Mouse (Mus musculus): ENCODE measurements around the gene Wdr24. TPM values are rescaled to one million over a fixed set of nuclear protein-coding genes. Genes with fewer than 3 reads are reported as not detected.

Gene Wdr24
- polyA plus RNA-seq, 1 experiment from 2014 or later, result 30.7 TPM

DNA sequence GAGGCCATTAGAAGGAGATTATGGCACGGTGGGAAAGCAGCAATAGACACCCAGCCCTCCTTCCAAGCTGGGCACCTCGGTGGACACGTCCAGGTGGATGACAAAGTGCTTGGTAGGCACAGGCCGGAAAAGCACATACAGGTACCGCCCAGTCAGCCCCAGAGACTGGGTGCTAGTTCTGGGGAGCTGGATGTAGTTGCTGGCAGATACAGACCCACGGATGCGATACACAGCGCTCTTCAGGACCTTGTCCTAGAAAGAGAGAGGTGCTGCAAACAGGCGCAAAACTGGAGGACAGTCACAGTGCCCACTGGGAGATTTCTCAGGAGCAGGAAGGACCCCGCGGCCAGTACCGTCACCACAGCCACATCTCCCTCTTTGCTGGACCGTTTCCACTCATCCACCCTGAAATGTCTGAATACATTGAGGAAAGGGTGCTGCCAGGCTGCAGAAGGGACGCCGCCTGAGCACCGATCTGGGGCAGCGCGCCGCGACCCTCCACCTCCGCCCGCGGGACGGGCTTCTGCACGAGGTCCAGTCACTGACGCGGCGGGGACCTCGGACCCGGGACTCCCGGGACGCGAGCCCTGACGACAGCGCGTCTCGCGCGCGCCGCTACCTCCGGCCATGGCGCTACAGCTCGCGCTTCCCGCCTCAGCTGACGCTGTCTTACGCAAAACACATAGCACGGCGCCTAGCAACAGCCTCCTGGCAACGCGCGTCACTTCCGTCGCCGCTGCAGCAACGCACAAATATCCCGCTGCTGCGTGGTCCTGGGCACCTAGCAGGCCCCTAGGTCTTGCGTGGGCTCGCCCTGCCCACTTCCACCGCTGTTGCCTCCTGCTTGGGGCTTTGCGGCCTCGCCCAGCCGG is 37.6 kb downstream of the Wdr24 start, which contains the start of gene Wdr90:
TSS of gene Wdr90 (minus strand) at position 670 of the 872 bp plus-strand sequence.
- peak; percentile 93 for DNase-seq (ENCODE audit: low spot score)
- H3K9me3 ChIP-seq, result no peaks in the 10 kb centered on the region
- peak within 1 kb of the TSS; percentile 82 for H3K4me3 ChIP-seq
- H3K27ac ChIP-seq, result peak within 1 kb of the TSS; percentile 96
- 3% methylated on average over 65 of the region's 65 CpGs for WGBS
- peaks cover 34% of the 10 kb centered on the region for H3K4me1 ChIP-seq (replicated peaks)
- no peaks in the 10 kb centered on the region for H3K27me3 ChIP-seq (ENCODE audit: insufficient read depth, poor library complexity, severe bottlenecking)
- peaks cover 20% of the 10 kb centered on the region for H3K36me3 ChIP-seq

DNA sequence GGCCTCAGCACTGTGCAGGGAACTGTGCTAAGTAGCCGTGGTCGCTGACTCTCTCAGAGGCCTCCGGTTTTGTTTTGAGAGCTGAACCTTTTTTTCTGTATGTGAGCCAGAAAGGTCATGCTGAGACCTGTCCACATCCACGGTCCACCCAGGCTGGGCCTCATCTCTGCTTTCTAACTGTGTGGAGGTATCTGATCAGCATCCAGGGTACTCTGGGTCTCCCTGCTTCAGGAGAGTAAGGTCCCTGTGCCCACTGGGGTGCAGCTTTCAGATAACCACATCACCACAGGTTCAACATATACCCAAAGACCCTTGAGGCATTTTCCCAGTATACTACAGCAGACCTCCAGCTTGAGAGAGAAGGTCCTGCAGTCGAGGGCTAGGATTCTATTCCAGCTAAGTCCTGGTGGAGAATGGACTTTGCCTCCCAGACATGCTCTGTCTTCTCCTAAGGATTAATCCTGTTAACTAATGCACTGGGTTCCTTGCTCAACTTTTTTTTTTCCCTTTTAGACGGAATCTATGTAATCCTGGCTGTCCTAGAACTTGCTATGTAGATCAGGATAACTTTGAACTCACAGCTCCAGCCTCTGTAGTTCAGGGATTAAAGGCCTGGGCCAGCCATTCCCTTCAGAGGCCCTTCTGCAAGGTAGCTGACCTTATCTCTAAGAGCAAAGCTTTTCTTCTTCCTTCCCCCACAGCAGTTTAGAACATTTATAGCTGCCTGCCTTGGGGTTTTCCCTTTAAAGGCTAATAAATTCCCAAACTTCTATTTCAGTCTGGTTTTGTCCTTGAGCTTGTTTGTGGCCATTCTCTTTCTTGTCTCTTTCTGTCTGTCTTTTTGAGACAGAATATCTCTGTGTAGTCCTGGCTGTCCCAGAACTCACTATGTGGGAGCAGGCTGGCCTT is 38.5 kb downstream of the Wdr24 start:
- H3K27me3 ChIP-seq (ENCODE audit: insufficient read depth, poor library complexity, severe bottlenecking), result no peaks in the 10 kb centered on the region
- DNase-seq (ENCODE audit: low spot score), result no peak
- peak overlapping the region; percentile 96 for H3K27ac ChIP-seq
- H3K9me3 ChIP-seq, result no peaks in the 10 kb centered on the region
- H3K4me3 ChIP-seq, result peak overlapping the region; percentile 82
- 16% methylated on average over 6 of the region's 6 CpGs for WGBS
- H3K4me1 ChIP-seq (replicated peaks), result peaks cover 38% of the 10 kb centered on the region
- peaks cover 16% of the 10 kb centered on the region for H3K36me3 ChIP-seq

DNA sequence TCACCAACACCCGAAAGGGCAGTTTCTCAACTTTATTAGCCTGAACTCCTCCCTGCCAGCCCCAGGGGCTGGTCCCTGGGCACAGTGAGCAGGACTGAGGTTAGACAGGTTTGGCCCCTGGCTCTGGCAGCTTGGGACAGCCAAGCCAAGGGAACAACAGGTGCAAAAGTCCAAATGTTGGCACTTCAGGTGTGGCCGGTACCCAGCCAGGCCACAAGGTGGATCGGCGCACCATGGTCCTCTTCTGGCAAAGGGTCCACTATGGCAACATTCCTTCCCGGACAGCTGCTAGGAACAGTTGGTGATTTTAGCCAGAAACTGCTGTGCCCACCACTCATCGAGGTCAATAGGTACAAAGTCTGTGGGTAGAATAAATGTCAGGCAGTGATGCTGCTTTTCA is 40.3 kb downstream of the Wdr24 start:
- Histone ChIP-seq H3K27ac (no peak overlapping the region), H3K9me3 (no peaks in the 10 kb centered on the region), H3K4me3 (no peak overlapping the region), H3K36me3 (peaks cover 7% of the 10 kb centered on the region; the same call in 1 of the 2 replicates), H3K27me3 (ENCODE audit: insufficient read depth, poor library complexity, severe bottlenecking) (0 out of 2 replicates have a peak, but pooled peaks cover 2% of the 10 kb centered on the region), H3K4me1 (replicated peaks) (peaks cover 55% of the 10 kb centered on the region)
- 92% methylated on average over 6 of the region's 6 CpGs for WGBS
- DNase-seq (ENCODE audit: low spot score), result no peak

DNA sequence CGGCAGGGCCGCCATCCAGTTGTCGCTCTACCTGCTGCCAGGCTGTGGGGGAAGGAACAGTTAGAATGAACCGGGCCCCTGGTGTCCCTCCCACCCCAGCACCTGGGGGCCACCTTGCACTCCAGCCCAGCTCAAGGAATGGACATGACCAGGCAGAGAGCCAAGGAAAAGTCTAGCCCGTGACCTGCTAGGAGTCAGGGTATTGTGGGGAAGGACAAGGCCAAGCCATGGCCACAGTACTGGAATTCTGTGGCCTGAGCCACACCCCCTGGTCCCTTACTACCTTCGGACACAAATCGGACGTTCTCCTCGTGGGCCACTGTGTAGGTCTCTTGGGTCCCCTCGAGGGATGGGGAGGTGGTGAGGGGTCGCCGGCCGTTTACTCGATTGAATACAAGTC is 40.9 kb downstream of the Wdr24 start:
- Histone ChIP-seq H3K27me3 (ENCODE audit: insufficient read depth, poor library complexity, severe bottlenecking) (0 out of 2 replicates have a peak, but pooled peaks cover 2% of the 10 kb centered on the region), H3K36me3 (peaks cover under 1% of the 10 kb centered on the region; the same call in 1 of the 2 replicates), H3K4me3 (no peak overlapping the region; the same call in 1 of the 2 replicates), H3K4me1 (replicated peaks) (peaks cover 58% of the 10 kb centered on the region), H3K27ac (no peak overlapping the region), H3K9me3 (no peaks in the 10 kb centered on the region)
- no peak for DNase-seq (ENCODE audit: low spot score)
- 90% methylated on average over 14 of the region's 14 CpGs for WGBS

DNA sequence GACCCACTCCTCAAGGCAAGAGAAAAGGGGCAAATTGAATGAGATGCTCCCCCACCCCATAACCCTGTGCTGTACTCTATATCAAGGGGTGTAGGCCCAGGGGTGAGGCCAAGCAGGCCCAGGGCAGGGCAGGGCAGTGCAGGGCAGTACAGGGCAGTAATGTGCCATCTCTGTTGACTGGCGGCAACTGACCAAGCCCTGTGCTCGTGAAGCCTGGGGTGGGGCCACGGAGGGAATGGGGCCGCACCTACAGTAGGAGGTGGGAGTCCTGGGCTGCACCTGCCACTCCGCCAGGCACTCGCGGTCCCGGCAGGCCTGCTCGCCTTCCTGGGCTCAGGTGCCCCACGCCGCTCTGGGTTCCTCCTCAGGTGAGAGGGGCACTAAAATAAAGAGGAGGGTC is 41.9 kb downstream of the Wdr24 start:
- no peak for DNase-seq (ENCODE audit: low spot score)
- H3K4me1 ChIP-seq (replicated peaks), result peaks cover 49% of the 10 kb centered on the region
- 0 out of 2 replicates have a peak, but pooled peaks cover 2% of the 10 kb centered on the region for H3K27me3 ChIP-seq (ENCODE audit: insufficient read depth, poor library complexity, severe bottlenecking)
- no peak overlapping the region for H3K4me3 ChIP-seq
- no peaks in the 10 kb centered on the region for H3K36me3 ChIP-seq
- H3K27ac ChIP-seq, result no peak overlapping the region
- 89% methylated on average over 11 of the region's 11 CpGs for WGBS
- no peaks in the 10 kb centered on the region for H3K9me3 ChIP-seq

DNA sequence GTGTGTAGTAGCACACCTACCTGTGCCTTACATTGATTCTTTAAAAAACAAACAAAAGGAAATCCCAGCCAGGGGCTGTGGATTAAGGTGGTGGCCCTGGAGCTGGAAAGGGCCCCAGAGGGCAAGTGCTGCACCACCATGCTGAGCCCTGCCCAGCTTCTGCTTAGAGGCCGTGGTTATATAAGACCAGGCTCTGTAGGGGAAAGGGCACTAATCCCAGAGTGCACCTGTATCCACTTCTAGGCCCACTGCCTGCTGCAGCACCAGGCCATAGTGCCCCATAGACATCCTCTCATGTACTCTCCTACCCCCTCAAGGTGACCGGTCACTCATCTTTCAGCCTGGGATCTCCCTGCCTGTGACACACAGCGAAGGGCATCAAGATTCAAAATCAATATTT is 42.7 kb downstream of the Wdr24 start:
- no peak overlapping the region for H3K27ac ChIP-seq
- DNase-seq (ENCODE audit: low spot score), result no peak
- H3K9me3 ChIP-seq, result no peaks in the 10 kb centered on the region
- 0 out of 2 replicates have a peak, but pooled peaks cover 2% of the 10 kb centered on the region for H3K27me3 ChIP-seq (ENCODE audit: insufficient read depth, poor library complexity, severe bottlenecking)
- no peak overlapping the region; the same call in 1 of the 2 replicates for H3K4me3 ChIP-seq
- WGBS, result 93% methylated on average over 3 of the region's 3 CpGs
- H3K4me1 ChIP-seq (replicated peaks), result peaks cover 41% of the 10 kb centered on the region
- no peaks in the 10 kb centered on the region for H3K36me3 ChIP-seq

DNA sequence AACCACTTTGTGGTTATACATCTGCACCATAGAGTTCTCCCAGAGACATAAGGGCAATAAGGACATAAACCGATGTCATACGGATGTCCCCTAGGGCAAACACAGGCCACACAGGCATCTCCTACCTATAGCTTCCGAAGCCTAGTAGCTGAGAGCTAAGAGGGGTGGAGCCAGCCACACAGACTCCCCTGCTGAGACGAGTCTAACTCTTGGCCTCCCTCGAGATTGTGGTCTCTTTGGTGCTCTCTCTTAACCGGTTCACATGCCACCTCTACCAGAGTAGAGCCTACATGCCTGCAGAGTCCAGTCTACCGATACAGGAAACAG is 44.0 kb downstream of the Wdr24 start:
- Histone ChIP-seq H3K27ac (peak overlapping the region; percentile 85; the same call in 1 of the 2 replicates), H3K4me1 (replicated peaks) (peaks cover 29% of the 10 kb centered on the region), H3K27me3 (ENCODE audit: insufficient read depth, poor library complexity, severe bottlenecking) (0 out of 2 replicates have a peak, but pooled peaks cover 2% of the 10 kb centered on the region), H3K4me3 (peak overlapping the region; percentile 90), H3K9me3 (no peaks in the 10 kb centered on the region), H3K36me3 (no peaks in the 10 kb centered on the region)
- WGBS, result 17% methylated on average over 7 of the region's 7 CpGs
- DNase-seq (ENCODE audit: low spot score), result no peak

DNA sequence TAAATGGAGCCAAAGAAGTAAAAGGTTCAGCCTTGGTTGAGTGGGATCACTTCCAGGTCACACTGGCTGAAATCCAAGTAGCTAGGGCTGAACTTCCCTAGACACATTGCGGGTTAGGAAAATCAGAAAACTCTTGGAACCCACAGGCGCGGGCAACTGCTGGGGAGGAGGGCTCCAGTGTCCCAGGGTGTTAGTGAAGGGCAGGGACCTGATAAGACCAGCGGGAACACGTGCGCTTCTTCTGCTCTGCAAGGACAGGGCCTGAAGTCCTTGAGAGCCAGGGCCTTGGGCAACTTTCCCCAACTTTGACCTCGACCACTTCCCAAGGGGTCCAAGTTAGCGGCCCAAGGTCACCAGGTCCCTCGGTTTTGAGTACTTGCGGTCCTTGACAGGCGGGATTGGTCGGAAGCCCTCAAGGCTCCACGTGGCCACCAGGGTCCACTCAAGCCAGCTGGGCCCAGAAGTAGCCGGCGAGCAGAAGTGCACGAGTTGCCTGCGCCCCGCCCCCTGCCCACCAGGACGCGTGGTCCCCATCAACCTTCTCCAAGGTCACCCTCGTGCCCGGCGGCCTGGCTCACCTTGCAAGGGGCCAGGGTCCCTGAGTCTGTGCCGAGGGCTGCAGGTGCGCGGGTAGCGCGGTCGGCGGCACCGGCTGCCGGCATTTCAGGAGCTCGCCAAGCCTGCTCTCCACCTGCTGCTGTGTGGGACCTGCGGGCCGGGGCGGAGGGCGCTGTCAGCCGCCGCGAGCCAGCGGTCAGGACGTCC is 44.6 kb downstream of the Wdr24 start:
- no peaks in the 10 kb centered on the region for H3K9me3 ChIP-seq
- H3K4me3 ChIP-seq, result peak overlapping the region; percentile 90
- no peaks in the 10 kb centered on the region for H3K36me3 ChIP-seq
- WGBS, result 1% methylated on average over 42 of the region's 42 CpGs
- peaks cover 32% of the 10 kb centered on the region for H3K4me1 ChIP-seq (replicated peaks)
- H3K27ac ChIP-seq, result peak overlapping the region; percentile 85
- peak; percentile 66 for DNase-seq (ENCODE audit: low spot score)
- H3K27me3 ChIP-seq (ENCODE audit: insufficient read depth, poor library complexity, severe bottlenecking), result 0 out of 2 replicates have a peak, but pooled peaks cover 2% of the 10 kb centered on the region

DNA sequence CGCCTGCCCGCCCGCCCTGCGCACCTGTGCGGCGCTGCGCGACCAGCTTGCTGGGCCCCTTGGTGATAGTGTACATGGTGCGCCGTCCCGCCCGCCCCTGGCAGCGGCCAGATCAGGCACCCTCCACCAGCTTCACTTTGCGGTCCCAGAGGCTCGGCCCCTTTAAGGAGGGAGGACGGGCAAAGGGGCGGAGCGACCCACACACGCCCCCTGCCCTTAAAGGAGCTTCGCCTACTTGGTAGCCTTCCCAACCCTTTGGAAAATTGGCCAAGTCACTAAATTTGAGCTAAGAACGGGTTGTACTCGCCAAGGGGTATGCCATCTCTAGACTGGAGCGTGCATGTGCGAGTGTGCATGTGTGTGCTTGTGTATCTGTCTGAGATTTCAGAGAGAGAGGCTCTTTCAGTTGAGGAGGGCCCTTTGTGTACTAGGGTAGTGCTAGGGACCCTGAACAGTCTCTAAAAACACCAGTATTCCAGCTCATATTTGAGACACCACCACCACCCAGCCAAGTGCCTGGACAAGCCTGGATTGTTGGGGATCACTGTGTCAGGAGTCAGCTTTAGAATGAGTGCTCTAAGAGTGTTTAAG is 45.3 kb downstream of the Wdr24 start, which contains the start of gene Mcrip2:
TSS of gene Mcrip2 (minus strand) at position 164 of the 591 bp plus-strand sequence.
- H3K9me3 ChIP-seq, result no peaks in the 10 kb centered on the region
- peak within 1 kb of the TSS; percentile 85 for H3K27ac ChIP-seq
- 0 out of 2 replicates have a peak, but pooled peaks cover 2% of the 10 kb centered on the region for H3K27me3 ChIP-seq (ENCODE audit: insufficient read depth, poor library complexity, severe bottlenecking)

DNA sequence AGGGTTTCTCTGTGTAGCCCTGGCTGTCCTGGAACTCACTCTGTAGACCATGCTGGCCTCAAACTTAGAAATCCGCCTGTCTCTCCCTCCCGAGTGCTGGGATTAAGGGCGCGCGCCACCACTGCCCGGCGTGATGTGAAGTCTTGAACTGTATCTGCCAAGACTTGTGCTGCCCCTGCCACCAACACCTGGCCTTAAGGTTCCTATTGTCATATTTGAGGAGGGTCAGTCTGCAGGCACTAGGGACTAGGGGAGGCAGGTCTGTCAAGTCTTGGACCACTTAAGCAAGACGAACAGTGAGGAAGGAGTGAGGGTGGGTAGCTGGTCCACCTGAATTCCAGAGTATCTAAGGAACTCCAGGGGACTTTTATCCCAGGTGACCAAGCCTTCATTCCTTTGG is 46.1 kb downstream of the Wdr24 start:
- 91% methylated on average over 8 of the region's 8 CpGs for WGBS
- H3K27ac ChIP-seq, result no peak overlapping the region
- H3K27me3 ChIP-seq (ENCODE audit: insufficient read depth, poor library complexity, severe bottlenecking), result 0 out of 2 replicates have a peak, but pooled peaks cover 2% of the 10 kb centered on the region
- H3K9me3 ChIP-seq, result no peaks in the 10 kb centered on the region
- no peak for DNase-seq (ENCODE audit: low spot score)
- peaks cover 44% of the 10 kb centered on the region for H3K4me1 ChIP-seq (replicated peaks)
- H3K4me3 ChIP-seq, result no peak overlapping the region
- no peaks in the 10 kb centered on the region for H3K36me3 ChIP-seq

More for the DNA sequence above, 45.3 kb downstream of the Wdr24 start, which contains the start of gene Mcrip2:
- peaks cover 36% of the 10 kb centered on the region for H3K4me1 ChIP-seq (replicated peaks)
- H3K4me3 ChIP-seq, result peak within 1 kb of the TSS; percentile 90
- H3K36me3 ChIP-seq, result no peaks in the 10 kb centered on the region
- DNase-seq (ENCODE audit: low spot score), result peak; percentile 80
- WGBS, result under 1% methylated on average over 24 of the region's 24 CpGs

DNA sequence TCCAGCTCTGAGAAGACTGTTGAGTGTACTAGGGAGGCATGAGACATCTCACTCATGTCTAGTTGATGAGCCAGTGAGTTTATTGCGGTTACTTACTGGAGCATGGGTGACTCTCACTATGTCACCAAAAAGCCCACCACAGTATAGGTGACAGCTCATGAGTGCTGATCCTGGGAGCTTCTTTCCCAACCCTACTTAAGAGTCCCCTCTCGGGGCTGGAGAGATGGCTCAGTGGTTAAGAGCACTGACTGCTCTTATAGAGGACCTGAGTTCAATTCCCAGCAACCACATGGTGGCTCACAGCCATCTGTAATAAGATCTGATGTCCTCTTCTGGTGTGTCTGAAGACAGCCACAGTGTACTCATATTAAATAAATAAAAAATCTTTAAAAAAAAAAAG is 46.5 kb downstream of the Wdr24 start:
- no peak overlapping the region for H3K27ac ChIP-seq
- H3K9me3 ChIP-seq, result no peaks in the 10 kb centered on the region
- no peak overlapping the region for H3K4me3 ChIP-seq
- H3K36me3 ChIP-seq, result no peaks in the 10 kb centered on the region
- H3K27me3 ChIP-seq (ENCODE audit: insufficient read depth, poor library complexity, severe bottlenecking), result 0 out of 2 replicates have a peak, but pooled peaks cover 2% of the 10 kb centered on the region
- peaks cover 45% of the 10 kb centered on the region for H3K4me1 ChIP-seq (replicated peaks)
- WGBS, result 84% methylated on average over 2 of the region's 2 CpGs
- DNase-seq (ENCODE audit: low spot score), result no peak

Measured in hindbrain, embryonic 10.5 days (tissue).